Mouse (Mus musculus) MEL (cell line): ENCODE measurements at regions not wholly inside any gene's neighbourhood (a gene's known extent, or its start where the extent isn't known, plus 50 kb on each side); places are given as distances from the start of the nearest gene placed in this dataset.

Experiments
- DNase-seq: peaks from one replicate; pipeline ENCODE4 v3.0.0; 2011; ENCODE audit warnings: low read depth, low spot score
- H3K27ac ChIP-seq: 2 replicates; pipeline ENCODE4 v1.5.1; 2012; ENCODE audit warnings: low read depth, mild to moderate bottlenecking, control low read depth, low read length, moderate library complexity; ENCODE audit not compliant: control insufficient read depth
- H3K27me3 ChIP-seq, 2 experiments: fragments of 150-350 bp in 1 of 2; sonication (generic) in 1 of 2; 2 replicates each; pipeline ENCODE4 v1.6.1; 2012; ENCODE audit warnings: low read length in 2 of 2, mild to moderate bottlenecking in 2 of 2, improper control_type of control experiment in 1 of 2, moderate library complexity in 1 of 2; ENCODE audit not compliant: insufficient read depth in 2 of 2, control insufficient read depth in 1 of 2
- H3K36me3 ChIP-seq, 2 experiments: 2 replicates each; pipeline ENCODE4 v1.6.1; 2012 to 2014; ENCODE audit warnings: low read length in 2 of 2, improper control_type of control experiment in 1 of 2, inconsistent platforms in 1 of 2, mild to moderate bottlenecking in 1 of 2; ENCODE audit not compliant: insufficient read depth in 2 of 2, control insufficient read depth in 1 of 2
- H3K4me1 ChIP-seq, 2 experiments: fragments of 150-350 bp in 1 of 2; sonication (generic) in 1 of 2; 2 replicates each; pipeline ENCODE4 v1.6.1; 2012; ENCODE audit warnings: low read length in 2 of 2, improper control_type of control experiment in 1 of 2, mild to moderate bottlenecking in 1 of 2; ENCODE audit not compliant: insufficient read depth in 2 of 2, control insufficient read depth in 1 of 2
- H3K4me3 ChIP-seq, 2 experiments: fragments of 150-350 bp in 1 of 2; sonication (generic) in 1 of 2; 2 replicates each; pipeline ENCODE4 v1.5.1; 2012; ENCODE audit warnings: low read depth in 2 of 2, low read length in 2 of 2, mild to moderate bottlenecking in 2 of 2, moderate library complexity in 2 of 2, control low read depth in 1 of 2, improper control_type of control experiment in 1 of 2; ENCODE audit not compliant: control insufficient read depth in 1 of 2, insufficient read depth in 1 of 2
- H3K79me2 ChIP-seq: 2 replicates; pipeline ENCODE4 v1.6.1; 2012; ENCODE audit warnings: mild to moderate bottlenecking, low read length, moderate library complexity; ENCODE audit not compliant: control insufficient read depth, poor library complexity, insufficient read depth
- H3K9ac ChIP-seq: 2 replicates; pipeline ENCODE4 v1.6.1; 2012; ENCODE audit warnings: low read depth, mild to moderate bottlenecking, control low read depth, low read length, moderate library complexity; ENCODE audit not compliant: control insufficient read depth, poor library complexity, severe bottlenecking
- H3K9me3 ChIP-seq: fragments of 150-350 bp; sonication (generic); replicated peaks from 2 replicates; pipeline ENCODE4 v1.6.1; 2012; ENCODE audit warnings: mild to moderate bottlenecking, low read length, improper control_type of control experiment, moderate library complexity; ENCODE audit not compliant: insufficient read depth
- BHLHE40 ChIP-seq: IDR thresholded peaks from 2 replicates; pipeline ENCODE4 v1.6.1; 2012; ENCODE audit warnings: low read depth, mild to moderate bottlenecking, inconsistent platforms, low read length, improper control_type of control experiment, borderline replicate concordance
- CTCF ChIP-seq, 3 experiments: IDR thresholded peaks in 2 of 3; conservative IDR thresholded peaks in 1 of 3; 2 replicates each; pipeline ENCODE4 v1.5.1; 2011 to 2012; ENCODE audit warnings: low read length in 3 of 3, low read depth in 2 of 3, mild to moderate bottlenecking in 2 of 3, improper control_type of control experiment in 1 of 3, inconsistent platforms in 1 of 3, mixed read lengths in 1 of 3, moderate library complexity in 1 of 3; ENCODE audit not compliant: control insufficient read depth in 1 of 3, insufficient read depth in 1 of 3, poor library complexity in 1 of 3, severe bottlenecking in 1 of 3
- E2F4 ChIP-seq: IDR thresholded peaks from 2 replicates; pipeline ENCODE4 v1.6.1; 2011; ENCODE audit warnings: low read depth, low read length, improper control_type of control experiment, borderline replicate concordance
- ELF1 ChIP-seq: IDR thresholded peaks from 2 replicates; pipeline ENCODE4 v1.6.1; 2014; ENCODE audit warnings: low read depth, mild to moderate bottlenecking, inconsistent platforms, low read length, improper control_type of control experiment, moderate library complexity
- EP300 ChIP-seq, 2 experiments: IDR thresholded peaks; 2 replicates each; pipeline ENCODE4 v1.6.1; 2011; ENCODE audit warnings: improper control_type of control experiment in 2 of 2, low read length in 2 of 2, low read depth in 1 of 2, mild to moderate bottlenecking in 1 of 2
- ETS1 ChIP-seq: IDR thresholded peaks from 2 replicates; pipeline ENCODE4 v1.6.1; 2012; ENCODE audit warnings: low read depth, mild to moderate bottlenecking, inconsistent platforms, low read length, improper control_type of control experiment, moderate library complexity
- HCFC1 ChIP-seq: IDR thresholded peaks from 2 replicates; pipeline ENCODE4 v1.6.1; 2012; ENCODE audit warnings: low read depth, mild to moderate bottlenecking, inconsistent platforms, low read length, improper control_type of control experiment, moderate library complexity
- MAFK ChIP-seq: IDR thresholded peaks from 2 replicates; pipeline ENCODE4 v1.6.1; 2011; ENCODE audit warnings: low read depth, mild to moderate bottlenecking, low read length, improper control_type of control experiment, borderline replicate concordance
- MAX ChIP-seq: IDR thresholded peaks from 2 replicates; pipeline ENCODE4 v1.6.1; 2011; ENCODE audit warnings: low read length, improper control_type of control experiment
- MAZ ChIP-seq: IDR thresholded peaks from 2 replicates; pipeline ENCODE4 v1.6.1; 2012; ENCODE audit warnings: low read depth, mild to moderate bottlenecking, inconsistent platforms, low read length, improper control_type of control experiment
- MXI1 ChIP-seq: IDR thresholded peaks from 2 replicates; pipeline ENCODE4 v1.6.1; 2011; ENCODE audit warnings: mild to moderate bottlenecking, low read depth, low read length, improper control_type of control experiment
- MYB ChIP-seq: IDR thresholded peaks from 2 replicates; pipeline ENCODE4 v1.6.1; 2011; ENCODE audit warnings: mild to moderate bottlenecking, low read depth, low read length, improper control_type of control experiment
- POLR2AphosphoS2 ChIP-seq: IDR thresholded peaks from 2 replicates; pipeline ENCODE4 v1.6.1; 2011; ENCODE audit warnings: low read length, improper control_type of control experiment
- SMC3 ChIP-seq: IDR thresholded peaks from 2 replicates; pipeline ENCODE4 v1.6.1; 2011; ENCODE audit warnings: low read depth, low read length, improper control_type of control experiment
- TAL1 ChIP-seq: IDR thresholded peaks from 2 replicates; pipeline ENCODE4 v1.6.1; 2012; ENCODE audit warnings: mild to moderate bottlenecking, inconsistent platforms, low read length, moderate library complexity, mixed read lengths
- TCF12 ChIP-seq: IDR thresholded peaks from 2 replicates; pipeline ENCODE4 v1.6.1; 2014; ENCODE audit warnings: low read depth, mild to moderate bottlenecking, inconsistent platforms, low read length, improper control_type of control experiment, moderate library complexity
- USF1 ChIP-seq: IDR thresholded peaks from 2 replicates; pipeline ENCODE4 v1.6.1; 2014; ENCODE audit warnings: low read depth, mild to moderate bottlenecking, inconsistent platforms, low read length, improper control_type of control experiment, moderate library complexity
- USF2 ChIP-seq, 2 experiments: IDR thresholded peaks; 2 replicates each; pipeline ENCODE4 v1.6.1; 2011 to 2012; ENCODE audit warnings: improper control_type of control experiment in 2 of 2, low read length in 2 of 2, borderline replicate concordance in 1 of 2, inconsistent platforms in 1 of 2, low read depth in 1 of 2, mild to moderate bottlenecking in 1 of 2; ENCODE audit not compliant: insufficient read depth in 1 of 2
- ZC3H11A ChIP-seq: IDR thresholded peaks from 2 replicates; pipeline ENCODE4 v1.6.1; 2012; ENCODE audit warnings: low read depth, mild to moderate bottlenecking, inconsistent platforms, low read length, improper control_type of control experiment
- ZKSCAN1 ChIP-seq: IDR thresholded peaks from 2 replicates; pipeline ENCODE4 v1.6.1; 2012; ENCODE audit warnings: low read depth, mild to moderate bottlenecking, inconsistent platforms, low read length, improper control_type of control experiment, moderate library complexity

DNA sequence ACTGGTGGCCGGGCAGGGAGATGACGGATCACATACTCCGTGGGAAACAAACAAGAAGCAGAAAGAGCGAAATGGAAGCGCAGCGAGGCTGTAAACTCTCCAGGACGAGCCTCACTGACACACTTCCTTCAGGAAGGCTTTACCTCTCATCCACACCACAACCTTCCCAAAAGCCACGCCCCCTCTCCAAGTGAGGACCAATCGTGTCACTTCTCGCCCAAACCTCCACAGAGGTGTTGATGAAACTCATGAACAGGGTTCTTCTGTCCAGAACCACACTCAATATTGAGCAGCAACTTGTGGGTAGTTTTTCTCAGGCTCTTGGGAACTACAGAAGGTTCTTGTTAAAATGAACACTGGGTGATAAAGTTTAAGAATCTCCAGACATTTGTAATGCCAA is 127.3 kb downstream of the Cenpf start:
- TF ChIP-seq MAZ (no peak), ZC3H11A (no peak), MAX (no peak), CTCF (IDR thresholded peaks at IDR 0.05 in 2 of 3, conservative IDR thresholded peaks at IDR 0.05 in 1 of 3; ENCODE audit: control insufficient read depth in 1 of 3, insufficient read depth in 1 of 3, low read depth in 2 of 3, low read length in 3 of 3, poor library complexity in 1 of 3, severe bottlenecking in 1 of 3) (no peak), ETS1 (no peak), MAFK (no peak), POLR2AphosphoS2 (no peak), TCF12 (no peak), ZKSCAN1 (no peak), USF1 (no peak), E2F4 (no peak), EP300 (IDR thresholded peaks at IDR 0.05; ENCODE audit: low read depth in 1 of 2, low read length in 2 of 2) (no peak)
- H3K9me3 ChIP-seq, result no peaks in the 10 kb centered on the region

DNA sequence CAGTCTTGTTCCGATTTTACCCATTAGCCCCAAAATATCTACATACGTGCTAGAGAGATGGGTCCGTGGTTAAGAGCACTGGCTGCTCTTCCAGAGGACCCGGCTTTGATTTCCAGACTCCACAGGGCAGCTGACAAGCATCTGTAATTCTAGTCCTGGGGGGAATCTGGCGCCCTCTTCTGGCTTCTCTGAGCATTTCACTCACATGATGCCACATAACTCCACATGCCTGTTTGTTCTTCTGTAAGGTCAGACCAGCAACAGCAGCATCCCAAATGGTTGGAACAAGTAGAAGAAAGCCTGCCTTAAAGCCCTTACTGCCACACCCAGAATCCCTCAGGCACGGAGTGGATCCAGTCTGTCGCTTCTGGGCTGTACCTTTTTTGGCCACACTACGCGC is 137.0 kb downstream of the Cenpf start:
- no peaks in the 10 kb centered on the region for H3K4me1 ChIP-seq
- DNase-seq, result peak; percentile 7
- H3K4me3 ChIP-seq, result no peak overlapping the region
- H3K27ac ChIP-seq, result no peak overlapping the region
- no peak for TF ChIP-seq POLR2AphosphoS2
- no peak for TF ChIP-seq MXI1
- TF ChIP-seq MYB, result no peak
- TF ChIP-seq TAL1, result no peak
- no peak for TF ChIP-seq USF2 (IDR thresholded peaks at IDR 0.05; ENCODE audit: borderline replicate concordance in 1 of 2, insufficient read depth in 1 of 2, low read depth in 1 of 2, low read length in 2 of 2)
- no peak for TF ChIP-seq ELF1
- no peak for TF ChIP-seq BHLHE40
- TF ChIP-seq HCFC1, result no peak
- peak in 2 of 3 experiments; percentile 14 to 15; a peak in 2 of 6 replicates for TF ChIP-seq CTCF (IDR thresholded peaks at IDR 0.05 in 2 of 3, conservative IDR thresholded peaks at IDR 0.05 in 1 of 3; ENCODE audit: control insufficient read depth in 1 of 3, insufficient read depth in 1 of 3, low read depth in 2 of 3, low read length in 3 of 3, poor library complexity in 1 of 3, severe bottlenecking in 1 of 3)
- 0 out of 2 replicates have a peak, but pooled peaks have one; percentile 4 for TF ChIP-seq SMC3
- no peaks in the 10 kb centered on the region for H3K9me3 ChIP-seq
- no peaks in the 10 kb centered on the region for H3K36me3 ChIP-seq
- H3K79me2 ChIP-seq, result no peaks in the 10 kb centered on the region
- no peak overlapping the region for H3K9ac ChIP-seq
- no peaks in the 10 kb centered on the region for H3K27me3 ChIP-seq

More for the DNA sequence above, 127.3 kb downstream of the Cenpf start:
- no peaks in the 10 kb centered on the region for H3K79me2 ChIP-seq
- H3K27me3 ChIP-seq, result no peaks in the 10 kb centered on the region
- no peak overlapping the region for H3K27ac ChIP-seq
- no peak overlapping the region for H3K9ac ChIP-seq
- no peak for DNase-seq
- H3K4me1 ChIP-seq, result no peaks in the 10 kb centered on the region
- no peak overlapping the region for H3K4me3 ChIP-seq
- no peaks in the 10 kb centered on the region for H3K36me3 ChIP-seq
